Mouse (Mus musculus): ENCODE results near the gene Olfr763. TPM values are rescaled to one million over a fixed set of nuclear protein-coding genes. Genes with fewer than 3 reads are reported as not detected.
"Not testable (repeated sequence)": the region's sequence is repeated elsewhere in the genome, so short reads cannot be mapped to it uniquely, and the experiment has no call there.

Gene Olfr763
- polyA plus RNA-seq, 1 experiment: not detected

DNA sequence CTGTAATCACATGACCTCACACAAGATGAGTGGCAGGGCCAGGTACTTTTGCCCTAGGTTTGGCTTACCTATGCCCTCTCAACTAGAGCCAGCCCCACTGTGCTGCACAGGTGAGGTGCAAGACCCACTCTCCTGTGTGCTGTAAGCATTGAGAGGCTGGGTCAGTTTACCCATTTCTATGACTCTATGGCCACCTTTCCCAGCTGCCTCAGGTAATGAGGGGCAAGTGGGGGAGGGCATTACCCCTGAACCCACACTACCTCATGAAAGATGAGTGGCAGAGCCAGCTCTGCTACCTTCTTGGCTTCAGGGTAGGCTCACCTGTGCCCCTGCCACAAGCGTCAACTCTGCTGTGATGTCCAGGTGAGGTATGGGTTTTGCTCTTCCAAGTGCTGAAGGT, 14.8 kb upstream of the Olfr763 start:
- Histone ChIP-seq H3K27ac (ENCODE audit: insufficient read depth, low read length) (no peak overlapping the region), H3K36me3 (ENCODE audit: control insufficient read depth, insufficient read depth, low read length, poor library complexity, severe bottlenecking) (no peaks in the 10 kb centered on the region), H3K9ac (ENCODE audit: low read depth, poor library complexity, severe bottlenecking) (no peak overlapping the region), H3K27me3 (ENCODE audit: control insufficient read depth, insufficient read depth, low read length, poor library complexity, severe bottlenecking) (no peaks in the 10 kb centered on the region), H3K4me1 (ENCODE audit: control insufficient read depth, insufficient read depth, low read length) (no peaks in the 10 kb centered on the region), H3K9me3 (replicated peaks; ENCODE audit: control insufficient read depth, insufficient read depth, low read length, poor library complexity, severe bottlenecking) (no peaks in the 10 kb centered on the region), H3K4me3 (ENCODE audit: low read depth, low read length) (no peak overlapping the region)
- TF ChIP-seq POLR2A (IDR thresholded peaks at IDR 0.05; ENCODE audit: insufficient read depth, low read length) (no peak), EP300 (IDR thresholded peaks at IDR 0.05; ENCODE audit: insufficient read depth, low read depth, low read length) (no peak), CTCF (IDR thresholded peaks at IDR 0.05; ENCODE audit: low read depth, low read length) (no peak)

DNA sequence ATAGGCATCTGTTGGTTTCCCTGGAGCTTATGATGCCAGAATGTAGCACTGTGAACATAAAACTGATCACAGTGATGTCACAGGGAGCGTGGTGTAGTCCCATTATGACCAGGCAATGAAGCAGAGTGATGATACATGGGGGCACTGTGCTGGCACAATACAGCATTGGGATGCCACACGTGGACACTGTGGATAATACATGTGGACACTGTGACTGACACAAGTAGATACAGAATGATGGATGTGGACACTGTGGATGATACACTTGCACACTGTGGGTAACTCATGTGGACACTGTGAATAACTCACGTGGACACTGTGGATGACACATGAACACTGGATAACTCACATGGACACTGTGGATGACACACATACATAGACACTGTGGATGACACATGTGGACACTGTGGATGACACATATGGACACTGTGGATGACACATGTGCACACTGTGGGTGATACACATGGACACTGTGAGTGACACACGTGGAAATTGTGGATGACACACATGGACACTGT, 14.0 kb upstream of the Olfr763 start:
- Histone ChIP-seq H3K9me3 (replicated peaks; ENCODE audit: control insufficient read depth, insufficient read depth, low read length, poor library complexity, severe bottlenecking) (no peaks in the 10 kb centered on the region), H3K36me3 (ENCODE audit: control insufficient read depth, insufficient read depth, low read length, poor library complexity, severe bottlenecking) (no peaks in the 10 kb centered on the region), H3K27me3 (ENCODE audit: control insufficient read depth, insufficient read depth, low read length, poor library complexity, severe bottlenecking) (no peaks in the 10 kb centered on the region), H3K4me3 (ENCODE audit: low read depth, low read length) (no peak overlapping the region), H3K27ac (ENCODE audit: insufficient read depth, low read length) (no peak overlapping the region), H3K4me1 (ENCODE audit: control insufficient read depth, insufficient read depth, low read length) (no peaks in the 10 kb centered on the region), H3K9ac (ENCODE audit: low read depth, poor library complexity, severe bottlenecking) (no peak overlapping the region)
- TF ChIP-seq CTCF (IDR thresholded peaks at IDR 0.05; ENCODE audit: low read depth, low read length) (no peak), EP300 (IDR thresholded peaks at IDR 0.05; ENCODE audit: insufficient read depth, low read depth, low read length) (no peak), POLR2A (IDR thresholded peaks at IDR 0.05; ENCODE audit: insufficient read depth, low read length) (no peak)

DNA sequence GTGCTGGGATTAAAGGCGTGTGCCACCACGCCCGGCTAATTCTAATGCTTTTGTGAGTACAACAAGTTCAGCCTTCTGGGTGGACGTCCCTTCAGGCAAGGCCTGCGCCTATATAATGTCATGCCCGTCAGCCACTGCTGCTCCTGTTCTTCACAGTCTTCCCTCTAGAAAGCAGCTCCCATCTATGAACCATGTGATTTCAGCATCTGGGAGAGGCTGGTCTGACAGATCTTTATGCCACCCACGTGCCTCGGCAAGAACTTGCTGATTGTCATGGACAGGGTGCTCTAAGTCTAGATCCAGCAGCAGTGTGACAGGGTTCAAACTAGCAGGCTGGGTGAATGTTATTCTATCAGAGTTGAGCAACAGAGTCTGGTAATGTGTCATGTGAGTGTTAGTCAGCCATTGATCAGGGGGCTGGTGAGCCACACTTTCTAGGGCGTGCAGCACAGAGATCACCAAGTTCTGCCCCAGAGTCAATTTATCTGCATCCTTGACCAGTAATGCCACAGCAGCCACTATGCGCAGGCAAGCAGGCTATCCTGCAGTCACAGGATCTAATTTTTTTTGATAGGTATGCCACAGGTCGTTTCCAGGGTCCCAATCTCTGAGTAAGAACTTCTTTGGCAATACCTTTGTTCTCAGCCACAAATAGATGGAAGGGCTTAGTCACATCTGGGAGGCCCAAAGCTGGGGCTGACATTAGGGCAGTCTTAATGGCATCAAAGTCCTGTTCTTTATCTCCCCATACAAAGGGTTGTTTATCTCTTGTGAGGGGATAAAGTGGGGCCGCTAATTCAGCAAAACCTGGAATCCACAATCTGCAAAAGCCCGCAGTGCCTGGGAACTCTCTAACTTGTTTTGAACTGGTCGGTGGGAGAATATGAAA, 6.3 kb upstream of the Olfr763 start:
- Histone ChIP-seq H3K9me3 (replicated peaks; ENCODE audit: control insufficient read depth, insufficient read depth, low read length, poor library complexity, severe bottlenecking) (peaks cover 30% of the 10 kb centered on the region), H3K4me3 (ENCODE audit: low read depth, low read length) (no peak overlapping the region), H3K27me3 (ENCODE audit: control insufficient read depth, insufficient read depth, low read length, poor library complexity, severe bottlenecking) (no peaks in the 10 kb centered on the region), H3K27ac (ENCODE audit: insufficient read depth, low read length) (no peak overlapping the region), H3K36me3 (ENCODE audit: control insufficient read depth, insufficient read depth, low read length, poor library complexity, severe bottlenecking) (no peaks in the 10 kb centered on the region), H3K9ac (ENCODE audit: low read depth, poor library complexity, severe bottlenecking) (no peak overlapping the region), H3K4me1 (ENCODE audit: control insufficient read depth, insufficient read depth, low read length) (no peaks in the 10 kb centered on the region)
- TF ChIP-seq POLR2A (IDR thresholded peaks at IDR 0.05; ENCODE audit: insufficient read depth, low read length) (no peak), EP300 (IDR thresholded peaks at IDR 0.05; ENCODE audit: insufficient read depth, low read depth, low read length) (no peak), CTCF (IDR thresholded peaks at IDR 0.05; ENCODE audit: low read depth, low read length) (no peak)

DNA sequence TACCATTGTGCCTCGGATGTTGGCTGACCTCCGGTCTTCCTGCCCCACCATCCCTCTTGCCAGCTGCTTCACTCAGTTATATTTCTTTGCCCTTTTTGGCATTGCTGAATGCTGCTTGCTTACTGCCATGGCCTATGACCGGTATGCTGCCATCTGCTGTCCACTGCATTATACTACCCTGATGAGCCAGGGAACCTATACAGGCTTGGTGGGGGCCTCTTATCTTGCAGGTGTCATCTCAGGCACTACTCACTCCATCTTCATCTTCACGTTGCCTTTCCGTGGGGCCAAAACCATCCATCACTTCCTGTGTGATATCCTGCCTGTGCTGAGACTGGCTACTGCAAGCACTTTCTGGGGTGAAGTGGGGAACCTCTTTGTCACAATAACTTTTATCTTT, 920 bp downstream of the Olfr763 start:
- not testable (repeated sequence) for H3K27ac ChIP-seq (ENCODE audit: insufficient read depth, low read length); H3K4me1 ChIP-seq (ENCODE audit: control insufficient read depth, insufficient read depth, low read length); H3K9ac ChIP-seq (ENCODE audit: low read depth, poor library complexity, severe bottlenecking); H3K4me3 ChIP-seq (ENCODE audit: low read depth, low read length); H3K36me3 ChIP-seq (ENCODE audit: control insufficient read depth, insufficient read depth, low read length, poor library complexity, severe bottlenecking); H3K27me3 ChIP-seq (ENCODE audit: control insufficient read depth, insufficient read depth, low read length, poor library complexity, severe bottlenecking)
- H3K9me3 ChIP-seq (replicated peaks; ENCODE audit: control insufficient read depth, insufficient read depth, low read length, poor library complexity, severe bottlenecking): peaks cover 22% of the 10 kb centered on the region

DNA sequence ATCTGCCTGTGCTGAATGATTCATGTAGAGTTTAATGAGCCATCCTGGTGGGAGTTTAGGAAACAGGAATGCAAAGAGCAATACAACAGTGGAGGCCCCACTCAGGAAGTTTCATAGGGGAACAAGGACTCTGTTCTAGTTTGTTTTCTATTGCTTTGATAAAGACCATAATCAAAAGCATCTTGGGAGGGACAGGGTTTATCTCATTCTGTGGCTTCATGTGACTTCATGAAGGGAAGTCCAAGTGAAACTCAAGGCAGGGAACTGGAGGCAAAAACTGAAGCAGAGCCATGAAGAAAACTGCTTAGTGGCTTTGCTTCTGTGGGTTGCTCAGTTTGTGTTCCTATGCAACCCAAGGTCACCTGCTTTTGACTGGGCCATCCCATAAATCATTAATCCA, 3.9 kb downstream of the Olfr763 start:
- no peak overlapping the region for H3K4me3 ChIP-seq (ENCODE audit: low read depth, low read length)
- no peaks in the 10 kb centered on the region for H3K4me1 ChIP-seq (ENCODE audit: control insufficient read depth, insufficient read depth, low read length)
- no peak overlapping the region for H3K9ac ChIP-seq (ENCODE audit: low read depth, poor library complexity, severe bottlenecking)
- no peak overlapping the region for H3K27ac ChIP-seq (ENCODE audit: insufficient read depth, low read length)
- no peaks in the 10 kb centered on the region for H3K36me3 ChIP-seq (ENCODE audit: control insufficient read depth, insufficient read depth, low read length, poor library complexity, severe bottlenecking)
- H3K9me3 ChIP-seq (replicated peaks; ENCODE audit: control insufficient read depth, insufficient read depth, low read length, poor library complexity, severe bottlenecking): 0 out of 2 replicates have a peak, but pooled peaks cover 3% of the 10 kb centered on the region
- TF ChIP-seq CTCF (IDR thresholded peaks at IDR 0.05; ENCODE audit: low read depth, low read length): no peak
- no peak for TF ChIP-seq POLR2A (IDR thresholded peaks at IDR 0.05; ENCODE audit: insufficient read depth, low read length)
- TF ChIP-seq EP300 (IDR thresholded peaks at IDR 0.05; ENCODE audit: insufficient read depth, low read depth, low read length): no peak
- no peaks in the 10 kb centered on the region for H3K27me3 ChIP-seq (ENCODE audit: control insufficient read depth, insufficient read depth, low read length, poor library complexity, severe bottlenecking)

DNA sequence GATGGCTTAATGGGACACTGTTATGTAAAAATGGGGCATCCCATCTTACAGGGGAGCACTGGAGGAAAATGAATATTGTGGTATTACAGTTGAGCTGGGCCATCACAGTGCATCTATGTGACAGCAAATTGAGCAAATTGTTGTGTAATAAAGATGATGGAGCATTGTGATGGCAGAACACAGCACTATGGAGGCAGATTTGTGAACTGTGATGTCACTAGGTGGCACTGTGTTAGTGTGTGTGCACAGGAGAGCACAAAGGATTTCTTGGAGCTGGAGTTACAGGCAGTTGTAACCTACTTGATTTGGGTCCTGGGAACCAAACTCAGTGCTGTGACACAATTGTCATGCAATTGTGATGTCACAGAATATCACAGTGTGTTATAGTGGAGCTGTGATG, 12.7 kb downstream of the Olfr763 start:
- Histone ChIP-seq H3K27me3 (ENCODE audit: control insufficient read depth, insufficient read depth, low read length, poor library complexity, severe bottlenecking) (no peaks in the 10 kb centered on the region), H3K9me3 (replicated peaks; ENCODE audit: control insufficient read depth, insufficient read depth, low read length, poor library complexity, severe bottlenecking) (no peaks in the 10 kb centered on the region; the same call in 1 of the 2 replicates), H3K9ac (ENCODE audit: low read depth, poor library complexity, severe bottlenecking) (no peak overlapping the region), H3K4me3 (ENCODE audit: low read depth, low read length) (no peak overlapping the region), H3K36me3 (ENCODE audit: control insufficient read depth, insufficient read depth, low read length, poor library complexity, severe bottlenecking) (no peaks in the 10 kb centered on the region), H3K27ac (ENCODE audit: insufficient read depth, low read length) (no peak overlapping the region), H3K4me1 (ENCODE audit: control insufficient read depth, insufficient read depth, low read length) (no peaks in the 10 kb centered on the region)
- TF ChIP-seq EP300 (IDR thresholded peaks at IDR 0.05; ENCODE audit: insufficient read depth, low read depth, low read length): no peak
- no peak for TF ChIP-seq CTCF (IDR thresholded peaks at IDR 0.05; ENCODE audit: low read depth, low read length)
- TF ChIP-seq POLR2A (IDR thresholded peaks at IDR 0.05; ENCODE audit: insufficient read depth, low read length): no peak

All from ES-Bruce4 (cell line).